Mouse (Mus musculus): Measurements from ENCODE around the gene Pigyl. TPM values are rescaled to one million over a fixed set of nuclear protein-coding genes. Genes with fewer than 3 reads are reported as not detected.

Gene Pigyl
- total RNA-seq, 2 experiments from 2014 or later, result 30.9 to 31.9 TPM

DNA sequence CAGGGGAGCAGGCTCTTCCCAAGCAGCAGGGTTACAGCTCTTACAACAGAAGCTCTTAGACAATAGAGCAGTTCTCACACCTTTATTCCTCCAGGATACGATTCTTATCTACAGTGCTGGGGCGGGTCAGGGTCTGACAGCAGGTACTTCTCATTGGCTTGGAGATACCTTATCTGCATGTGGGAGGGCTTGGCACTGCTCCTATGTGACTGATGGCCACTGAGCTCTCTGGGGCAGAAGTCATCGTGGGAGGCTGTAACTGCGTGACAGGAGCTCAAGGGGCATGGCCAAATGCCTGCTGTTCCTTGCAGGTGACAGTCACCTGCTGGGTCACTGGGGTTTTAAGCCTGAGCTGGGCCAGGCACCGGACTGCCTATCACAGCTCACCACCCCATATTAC is 39.8 kb downstream of the Pigyl start:
- no peak for DNase-seq

Small RNA genes lying within 50 kb of the gene (microRNA-seq; reads per million reads assigned to microRNA genes)
- gene Mir7084 (ENCODE audit: borderline replicate concordance in 2 of 2), result 0 to 0.26 reads per million in 2 experiments

Other genes starting within 250 kb of the Pigyl start
- gene Rab3d, start 238.7 kb upstream of the Pigyl start, total RNA-seq (2021), result 1 to 10 TPM; 3.4 to 6.0 TPM
- under 1 TPM; 0.38 to 0.51 TPM for gene Ccdc159, start 229.4 kb upstream of the Pigyl start, total RNA-seq (2021)
- gene Tmem205, start 229.3 kb upstream of the Pigyl start, total RNA-seq (2021), result 10 to 100 TPM in 1 of 2 experiments, 1 to 10 TPM in 1; 8.6 to 14.6 TPM
- under 1 TPM; 0.56 to 0.83 TPM for gene Plppr2, start 219.8 kb upstream of the Pigyl start, total RNA-seq (2021)
- 1 to 10 TPM; 1.6 to 2.7 TPM for gene Swsap1, start 201.1 kb upstream of the Pigyl start, total RNA-seq (2021)
- gene Epor, start 193.3 kb upstream of the Pigyl start, total RNA-seq (2021), result under 1 TPM; 0.20 to 0.59 TPM
- gene Rgl3, start 167.4 kb upstream of the Pigyl start, total RNA-seq (2021), result under 1 TPM; 0.33 to 0.83 TPM
- not detected for gene Ccdc151, start 154.2 kb upstream of the Pigyl start, total RNA-seq (2021)
- gene Prkcsh, start 154.0 kb upstream of the Pigyl start, total RNA-seq (2021), result 10 to 100 TPM; 24.1 to 35.3 TPM
- gene Elavl3, start 104.8 kb upstream of the Pigyl start, total RNA-seq (2021), result under 1 TPM in 1 of 2 experiments, not detected in 1; 0.11 TPM
- not detected for gene Gm49318, start 85.6 kb upstream of the Pigyl start, total RNA-seq (2021)
- gene Zfp653, start 85.5 kb upstream of the Pigyl start, total RNA-seq (2021), result 1 to 10 TPM; 2.5 to 2.6 TPM
- 10 to 100 TPM; 79.5 to 83.6 TPM for gene Ecsit, start 71.4 kb upstream of the Pigyl start, total RNA-seq (2021)
- gene Cnn1, start 57.6 kb upstream of the Pigyl start, total RNA-seq (2021), result 1 to 10 TPM; 4.2 to 8.1 TPM
- 10 to 100 TPM; 36.5 to 38.9 TPM for gene Elof1, start 39.7 kb upstream of the Pigyl start, total RNA-seq (2021)
- gene Acp5, start 21.1 kb upstream of the Pigyl start, total RNA-seq (2021), result 1 to 10 TPM in 1 of 2 experiments, under 1 TPM in 1; 0.77 to 8.8 TPM
- gene Zfp872, start 31.2 kb downstream of the Pigyl start, total RNA-seq (2021), result under 1 TPM in 1 of 2 experiments, not detected in 1; 0.11 TPM
- gene Zfp809, start 68.9 kb downstream of the Pigyl start, total RNA-seq (2021), result 1 to 10 TPM; 6.6 to 7.9 TPM
- not detected for gene Zfp599, start 103.0 kb downstream of the Pigyl start, total RNA-seq (2021)
- gene Zfp810, start 150.8 kb downstream of the Pigyl start, total RNA-seq (2021), result under 1 TPM; 0.91 to 0.95 TPM
- 1 to 10 TPM; 1.2 to 1.4 TPM for gene Anln, start 232.3 kb downstream of the Pigyl start, total RNA-seq (2021)